Mouse (Mus musculus): ENCODE results near the gene Tfeb.

Gene Tfeb

DNA sequence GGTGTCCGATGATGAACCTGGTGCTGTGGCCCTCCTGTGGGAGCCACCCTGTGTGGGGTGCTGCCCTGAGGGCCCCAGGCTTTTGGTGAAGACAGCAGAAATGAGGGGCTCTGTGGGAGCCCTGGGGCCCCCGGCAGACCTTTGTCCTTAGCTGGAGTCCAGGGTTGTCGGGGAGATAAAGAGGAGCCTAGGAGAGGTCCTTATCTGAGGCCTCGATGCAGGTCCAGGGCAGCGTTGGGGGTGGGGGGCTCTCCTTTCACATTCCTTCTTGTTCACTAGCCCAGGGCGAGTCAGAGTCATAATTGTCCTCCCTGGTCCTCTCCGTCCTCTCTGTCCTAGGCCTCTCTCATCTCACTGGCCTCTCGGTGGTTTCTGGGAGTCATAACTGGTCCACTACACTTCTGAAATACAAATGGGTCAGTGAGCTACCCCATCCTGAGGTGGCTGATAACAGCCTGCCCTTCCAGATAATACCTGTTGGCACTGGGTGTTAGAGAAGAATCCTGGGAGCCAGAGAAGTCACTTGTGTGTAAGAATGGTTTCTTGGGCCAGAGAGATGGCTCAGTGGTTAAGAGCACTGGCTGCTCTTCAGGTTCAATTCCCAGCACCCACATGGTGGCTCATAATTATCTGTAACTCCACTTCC, 16.4 kb downstream of the Tfeb start:
- no peak for DNase-seq (ENCODE audit: low spot score)

DNA sequence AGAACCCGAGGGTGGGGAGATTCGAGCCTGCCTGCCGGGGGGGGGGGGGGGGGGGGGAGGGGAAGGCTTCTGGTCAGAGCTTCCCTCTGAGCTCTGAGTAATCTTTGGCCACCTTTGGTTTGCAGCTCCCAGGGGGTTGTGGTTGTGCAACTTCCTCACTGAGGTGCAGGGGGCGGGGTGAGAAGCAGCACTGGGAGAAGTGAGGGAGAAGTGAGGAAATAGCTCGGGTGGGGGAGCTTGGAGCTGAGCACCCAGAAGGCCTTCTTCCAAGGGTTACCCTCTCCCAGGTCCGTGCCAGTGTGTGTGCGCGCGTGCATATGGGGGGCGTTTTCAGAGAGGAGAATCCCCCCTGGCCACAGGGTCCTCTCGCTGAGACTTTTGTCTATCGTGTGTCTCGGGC, 17.4 kb downstream of the Tfeb start:
- no peak for DNase-seq (ENCODE audit: low spot score)

DNA sequence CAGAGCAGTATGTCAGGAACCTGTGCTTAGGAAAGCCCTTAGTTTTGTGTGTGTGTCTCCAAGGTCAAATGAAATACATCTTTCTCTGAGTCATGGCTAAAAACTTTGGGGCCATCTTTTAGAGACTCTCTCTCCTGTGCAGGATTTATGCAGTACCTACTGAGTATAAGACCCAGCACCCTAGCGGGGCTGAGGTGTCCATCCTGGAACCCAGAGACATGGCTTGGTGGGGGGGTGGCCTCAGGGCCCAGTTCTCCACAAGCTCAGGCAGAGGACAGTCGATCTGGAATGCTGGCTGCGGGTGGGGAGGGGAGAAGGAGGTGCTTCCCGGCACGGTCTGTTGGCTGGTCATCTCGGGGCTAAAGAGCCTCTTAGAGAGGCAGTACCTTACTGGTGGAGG, 19.5 kb downstream of the Tfeb start:
- no peak for DNase-seq (ENCODE audit: low spot score)

DNA sequence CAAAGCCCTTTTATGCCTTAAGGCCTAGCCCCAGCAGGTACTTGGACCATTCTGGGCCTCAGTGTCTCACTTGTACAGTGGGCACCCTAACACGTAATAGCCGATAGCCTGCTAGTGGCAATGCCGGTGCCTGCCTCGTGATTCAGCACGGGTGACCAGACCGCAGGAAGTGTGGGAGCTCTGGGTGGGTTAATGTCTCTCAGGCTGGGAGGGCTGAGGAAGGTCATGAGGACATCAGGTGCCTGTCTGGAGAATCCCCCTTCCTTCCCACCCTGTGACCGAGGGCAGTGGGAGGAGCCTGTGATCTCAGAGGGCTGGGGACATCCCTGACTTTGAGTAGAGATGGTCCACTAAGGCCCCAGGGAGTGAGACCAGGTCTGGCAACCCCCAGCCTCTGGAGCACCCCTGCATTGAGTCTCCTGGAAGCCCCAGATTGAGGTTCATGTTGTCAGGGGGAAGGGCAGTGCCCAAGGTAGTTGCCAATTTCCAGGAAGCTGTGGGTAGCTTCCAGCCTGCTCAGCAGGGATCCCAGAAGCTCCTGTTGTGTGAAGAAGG, 20.3 kb downstream of the Tfeb start:
- no peak for DNase-seq (ENCODE audit: low spot score)

DNA sequence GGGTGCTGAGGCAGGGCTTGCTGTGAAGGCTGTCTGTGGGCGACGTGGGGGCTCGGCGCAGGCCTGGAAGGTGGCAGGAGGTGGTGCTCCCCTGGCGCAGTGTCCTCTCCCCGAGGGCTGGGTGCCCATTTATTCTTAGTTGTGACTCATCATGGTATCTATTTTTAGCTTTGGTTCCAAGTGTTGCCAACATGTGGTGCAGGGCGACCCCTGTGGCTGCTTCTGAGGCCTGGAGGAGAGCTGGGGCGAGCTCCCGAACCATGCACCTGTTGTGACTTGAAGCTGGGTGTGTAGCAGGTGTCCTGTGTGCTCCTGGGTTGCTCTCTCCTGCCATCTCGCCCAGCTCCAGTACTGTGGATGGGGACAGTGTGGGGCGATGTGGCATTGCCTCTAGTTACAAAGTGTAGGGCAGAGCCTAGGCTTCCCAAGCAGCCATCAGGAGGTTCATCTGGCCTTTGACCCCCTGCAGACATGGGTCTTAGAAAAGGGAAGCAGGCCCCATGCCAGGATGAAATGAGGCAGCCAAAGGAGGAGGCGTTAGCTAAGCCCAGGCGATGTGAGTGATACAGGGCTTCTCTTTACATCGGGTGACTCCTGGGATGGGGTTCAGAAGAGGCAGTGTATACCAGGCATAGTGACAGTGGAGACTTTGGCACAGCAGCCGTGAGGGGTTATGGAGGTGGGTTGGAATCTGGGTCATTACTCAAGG, 23.0 kb downstream of the Tfeb start:
- no peak for DNase-seq (ENCODE audit: low spot score)

DNA sequence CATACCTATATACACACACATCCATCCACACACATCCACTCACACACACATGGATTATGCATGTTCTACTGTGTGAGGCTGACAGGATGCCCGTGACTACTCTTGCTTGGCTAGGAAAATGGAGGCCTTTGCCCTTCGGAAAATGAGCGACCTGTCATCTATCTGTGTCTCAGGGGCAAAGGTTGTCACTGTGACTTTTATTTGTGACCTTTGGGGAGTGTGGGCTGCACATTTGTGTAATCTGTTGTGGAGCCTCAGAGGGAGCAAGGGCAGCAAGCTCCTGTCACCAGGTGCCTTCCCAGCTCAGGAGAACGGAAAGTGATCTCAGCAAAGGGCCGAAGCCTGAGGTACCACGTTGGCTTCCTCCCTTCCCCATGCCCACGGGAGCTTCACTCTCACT, 25.2 kb downstream of the Tfeb start:
- no peak for DNase-seq (ENCODE audit: low spot score)

DNA sequence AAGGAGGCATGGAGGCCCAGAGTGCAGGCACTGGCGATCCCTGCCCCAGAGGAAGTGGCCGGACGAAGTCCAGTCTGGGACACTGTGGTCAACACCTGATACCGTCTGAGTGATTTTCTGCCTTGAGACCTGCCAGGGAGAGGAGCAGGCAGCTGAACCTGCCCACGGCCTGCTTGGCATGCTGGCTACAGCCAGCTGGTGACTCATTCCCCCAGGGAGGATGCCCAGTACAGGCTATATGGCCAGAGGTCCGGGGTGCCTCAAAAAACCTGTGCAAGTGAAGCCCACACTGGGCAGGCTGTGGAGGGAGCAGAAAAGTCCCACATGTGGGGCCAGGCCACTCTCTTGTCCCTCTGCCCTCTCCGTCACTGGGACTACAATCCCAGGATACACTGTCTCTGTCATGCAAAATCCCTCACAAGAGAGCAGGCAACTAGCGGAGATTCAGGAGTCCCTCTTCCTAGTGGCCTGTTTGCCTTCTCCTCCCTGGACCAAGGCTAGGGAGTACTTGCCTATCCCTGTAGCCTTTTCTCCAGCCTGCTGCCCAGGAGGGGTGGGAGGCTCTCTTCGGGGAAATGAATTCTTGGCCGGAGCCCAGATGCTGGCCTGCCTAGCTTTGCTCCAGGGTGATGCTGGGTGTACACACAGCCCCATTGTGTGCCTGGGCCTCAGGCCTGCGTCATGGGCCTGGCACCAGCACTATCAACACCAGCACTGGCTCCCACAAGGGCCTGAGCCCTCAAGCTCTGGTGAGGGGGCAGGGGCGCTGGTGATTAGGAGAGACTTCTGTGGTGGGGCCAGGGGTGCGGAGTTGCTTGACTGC, 25.9 kb downstream of the Tfeb start:
- DNase-seq (ENCODE audit: low spot score) = peak; percentile 65

DNA sequence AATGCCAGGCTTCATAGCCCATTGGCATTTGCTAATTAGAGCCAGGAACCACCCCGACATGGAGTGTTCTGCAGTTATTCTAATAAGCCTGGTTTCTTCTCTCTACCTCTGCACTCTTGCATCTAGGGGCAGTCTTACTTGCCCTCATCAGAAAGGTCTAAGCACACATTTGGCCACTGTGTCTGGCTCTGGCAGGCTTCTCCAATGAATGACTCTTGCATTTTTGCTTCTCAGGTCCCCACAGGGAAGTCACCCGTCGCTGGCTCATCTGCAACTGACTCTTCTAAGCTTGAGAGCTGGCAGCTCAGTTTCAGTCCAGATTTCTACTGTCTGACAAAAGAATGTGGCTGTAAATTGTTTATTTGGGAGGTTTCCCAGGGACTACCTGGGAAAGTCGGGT, 29.2 kb downstream of the Tfeb start:
- DNase-seq (ENCODE audit: low spot score) = no peak

DNA sequence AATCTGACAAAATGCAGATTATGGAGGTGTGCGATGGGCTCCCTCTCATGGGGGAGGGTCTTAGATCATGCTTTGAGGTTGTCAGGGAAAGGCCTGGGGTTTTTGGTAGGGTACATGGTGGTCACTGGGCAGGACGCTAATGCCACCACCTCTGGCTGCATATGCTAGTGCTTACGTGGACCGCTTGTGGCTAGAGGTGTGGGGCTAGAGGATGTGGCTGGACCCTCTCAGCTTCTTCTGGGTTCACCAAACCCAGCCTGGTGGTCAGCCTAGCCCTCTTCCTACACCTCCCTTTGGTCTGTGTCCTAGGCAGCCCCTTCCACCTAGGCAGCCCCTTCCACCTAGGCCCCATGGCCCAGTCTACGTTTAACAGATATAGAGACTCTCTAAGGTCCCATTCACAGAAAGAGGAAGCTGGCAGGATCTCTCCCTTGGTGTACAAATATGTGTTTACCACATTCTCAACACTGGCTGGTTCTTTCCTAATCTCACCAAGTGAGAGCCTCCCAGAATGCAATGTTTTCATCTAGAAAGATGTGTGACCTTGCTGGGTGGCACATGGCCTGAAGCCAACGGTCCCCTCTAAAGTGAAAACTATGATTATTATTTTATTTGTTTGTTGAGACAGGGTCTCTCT, 29.7 kb downstream of the Tfeb start:
- no peak for DNase-seq (ENCODE audit: low spot score)

DNA sequence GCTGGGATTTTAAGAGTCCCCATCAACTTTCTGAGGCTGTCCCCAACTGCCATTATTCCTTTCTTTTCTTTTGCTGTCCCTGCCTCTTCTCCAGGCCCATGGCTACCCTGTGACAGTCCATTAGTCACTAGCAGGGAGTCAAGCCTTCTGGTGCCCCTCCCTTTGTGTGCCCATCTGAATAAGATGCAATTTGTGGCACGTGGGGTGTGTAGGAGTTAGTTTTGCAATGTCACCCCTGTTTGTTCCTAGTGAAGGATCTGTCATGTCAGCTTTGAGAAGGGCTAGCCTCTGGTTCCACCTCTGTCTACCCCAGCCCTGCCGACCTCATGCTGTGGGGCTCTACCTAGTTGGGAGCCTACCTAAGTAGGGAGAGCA, 30.2 kb downstream of the Tfeb start:
- no peak for DNase-seq (ENCODE audit: low spot score)

DNA sequence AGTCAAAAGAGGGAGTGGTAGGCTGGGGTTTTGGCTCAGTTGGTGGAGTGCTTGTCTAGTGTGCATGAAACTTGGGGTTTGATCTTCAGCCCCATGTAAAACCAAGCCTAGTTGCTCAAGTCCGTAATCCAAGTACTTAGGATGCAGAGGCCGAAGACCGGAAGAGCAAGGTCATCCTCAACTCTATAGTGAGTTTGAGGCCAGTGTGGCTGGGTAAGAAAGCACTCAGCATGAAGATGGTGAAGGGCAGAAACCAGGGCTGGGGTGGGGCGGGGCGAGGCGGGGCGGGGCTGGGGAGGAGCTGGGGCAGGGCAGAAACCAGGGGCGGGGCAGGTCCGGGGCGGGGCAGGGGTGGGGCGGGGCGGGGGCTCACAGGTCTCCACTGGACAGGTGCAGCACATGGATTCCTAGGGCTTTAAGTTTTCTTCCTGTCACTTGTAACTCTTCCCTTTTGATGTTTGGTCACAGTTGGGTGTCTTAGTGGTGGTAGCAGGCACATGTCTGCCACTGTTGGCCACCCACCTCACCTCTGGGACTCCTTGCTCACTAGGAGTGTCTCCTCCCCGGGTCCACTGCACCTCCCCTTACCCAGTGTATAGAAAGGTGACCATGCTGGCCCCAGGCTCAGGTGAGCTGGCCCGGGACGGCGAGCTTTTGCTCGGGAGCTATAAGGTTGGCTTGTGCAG, 30.8 kb downstream of the Tfeb start:
- no peak for DNase-seq (ENCODE audit: low spot score)

DNA sequence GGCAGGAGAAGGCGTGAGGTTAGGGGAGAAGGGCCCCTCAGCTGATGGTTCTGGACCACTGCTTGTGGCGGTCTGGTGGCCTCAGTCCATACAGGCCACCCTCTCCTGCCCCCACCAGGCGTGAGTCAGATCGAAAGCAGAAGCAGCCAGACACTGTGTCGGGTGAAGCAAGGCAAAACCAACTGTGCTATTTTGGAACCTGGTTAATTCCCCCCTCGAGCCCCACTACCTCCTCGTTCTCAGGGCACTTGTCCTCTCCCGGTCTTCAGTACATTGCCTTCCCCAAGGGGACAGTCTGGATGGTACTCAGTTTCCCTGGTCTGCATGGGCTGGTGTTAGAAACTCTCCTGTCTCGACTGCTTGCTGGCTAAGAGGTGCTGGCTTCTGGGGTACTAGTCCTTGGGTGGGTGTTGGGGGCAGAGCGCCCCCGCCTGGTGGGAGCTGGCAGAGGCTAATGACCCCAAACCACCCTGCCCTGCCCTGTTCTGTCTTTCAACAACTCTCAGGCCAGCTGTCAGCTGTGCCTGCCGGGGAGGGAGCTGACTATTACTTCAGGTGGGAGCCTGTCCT, 32.0 kb downstream of the Tfeb start:
- no peak for DNase-seq (ENCODE audit: low spot score)

DNA sequence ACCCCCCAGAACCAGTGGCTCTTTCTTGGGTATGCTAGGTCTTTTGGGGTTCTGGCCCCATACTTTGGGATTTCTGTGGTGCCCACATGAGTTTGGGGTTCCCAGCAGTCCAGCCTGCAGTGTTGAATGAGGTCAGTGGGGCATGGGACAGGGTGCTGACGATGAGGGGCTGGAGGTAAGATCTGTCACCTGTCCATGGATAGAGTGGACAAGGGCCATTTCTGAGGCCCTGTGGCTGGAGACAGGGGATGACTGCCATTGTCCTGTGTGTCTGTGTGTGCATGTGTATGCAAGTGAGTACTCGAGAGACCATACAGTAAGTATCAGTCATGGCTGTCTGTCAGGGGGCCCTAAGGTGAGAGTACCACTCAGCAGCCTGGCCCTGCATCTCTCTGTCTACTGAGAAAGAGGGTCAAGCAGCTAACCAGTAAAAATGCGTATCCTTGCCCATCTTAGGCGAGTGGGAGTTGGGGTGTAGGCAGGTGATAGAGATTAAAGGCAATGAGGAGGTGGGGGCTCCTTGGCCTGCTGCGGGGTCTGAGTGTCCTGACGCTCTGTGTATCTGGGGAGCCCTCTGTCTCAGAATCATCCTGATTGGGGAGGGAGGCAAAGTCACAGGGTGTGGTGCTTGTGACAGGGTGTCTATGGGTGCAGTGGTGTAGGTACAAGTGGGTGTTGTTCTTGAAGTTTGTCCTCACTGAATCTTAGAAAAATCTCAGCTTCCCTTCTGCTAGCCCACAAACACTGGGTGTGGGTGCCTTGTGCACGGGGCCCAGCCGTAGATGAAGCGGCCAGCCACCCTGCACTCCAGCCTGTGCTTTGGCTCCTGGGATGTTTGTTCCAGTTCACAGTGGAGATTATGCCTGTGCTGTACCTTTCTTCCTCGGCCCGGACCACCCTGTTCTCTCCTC, 32.8 kb downstream of the Tfeb start:
- DNase-seq (ENCODE audit: low spot score) = no peak

DNA sequence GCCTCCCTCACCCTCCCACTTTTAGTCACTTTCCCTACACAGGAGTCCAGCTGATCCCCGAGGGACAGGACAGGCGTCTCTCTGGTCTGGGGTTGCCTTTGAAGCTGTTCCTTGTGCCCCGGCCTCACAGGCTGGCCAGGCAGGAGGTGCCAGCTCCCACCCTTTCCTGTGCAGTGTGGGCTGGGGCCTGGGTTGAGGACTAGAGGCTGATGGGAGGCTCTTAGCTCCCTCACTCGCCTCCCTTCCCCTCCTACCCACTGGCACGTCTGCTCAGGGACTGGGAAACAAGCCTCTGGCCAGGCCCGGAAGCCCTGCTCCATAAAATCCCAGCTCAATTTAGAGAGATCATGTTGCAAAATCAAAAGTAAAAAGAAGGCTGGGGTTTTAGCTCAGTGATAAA, 36.8 kb downstream of the Tfeb start:
- DNase-seq (ENCODE audit: low spot score) = no peak

DNA sequence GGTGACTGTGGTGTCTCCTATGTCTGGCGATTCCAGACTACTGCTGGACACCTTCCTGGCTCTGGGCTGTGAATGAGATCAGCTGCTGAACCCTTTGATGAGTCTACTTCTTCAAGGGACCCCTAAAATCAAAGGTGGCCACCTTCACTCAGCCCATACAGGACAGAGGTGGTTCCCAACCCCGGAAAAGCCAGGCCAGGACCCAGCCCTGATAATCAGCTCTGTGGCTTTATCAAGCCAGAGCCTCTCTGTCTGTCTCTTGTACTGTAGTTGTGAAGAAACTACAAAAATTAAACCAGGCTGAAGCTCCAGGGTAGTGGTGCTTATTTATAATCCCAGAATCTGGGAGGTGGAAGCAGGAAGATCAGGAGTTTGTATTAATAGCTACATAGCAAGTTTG, 40.3 kb downstream of the Tfeb start:
- no peak for DNase-seq (ENCODE audit: low spot score)

DNA sequence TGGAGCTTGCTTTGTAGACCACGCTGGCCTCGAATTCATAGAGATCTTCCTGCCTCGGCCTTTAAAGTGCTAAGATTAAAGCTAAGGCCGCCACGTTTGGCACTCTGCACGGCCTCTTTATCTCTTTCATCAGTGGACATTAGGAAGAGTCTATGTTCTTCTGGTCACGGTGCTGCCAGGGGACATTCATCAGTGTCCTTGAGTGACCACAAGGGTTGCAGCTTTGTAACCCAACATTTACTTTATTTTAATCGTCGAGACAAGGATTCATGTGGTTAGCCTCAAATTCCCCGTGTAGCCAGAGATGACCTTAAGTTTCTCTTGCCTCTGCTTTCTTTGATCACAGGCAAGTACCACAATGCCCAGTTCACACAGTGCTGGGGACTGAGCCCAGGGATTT, 43.6 kb downstream of the Tfeb start:
- no peak for DNase-seq (ENCODE audit: low spot score)

DNA sequence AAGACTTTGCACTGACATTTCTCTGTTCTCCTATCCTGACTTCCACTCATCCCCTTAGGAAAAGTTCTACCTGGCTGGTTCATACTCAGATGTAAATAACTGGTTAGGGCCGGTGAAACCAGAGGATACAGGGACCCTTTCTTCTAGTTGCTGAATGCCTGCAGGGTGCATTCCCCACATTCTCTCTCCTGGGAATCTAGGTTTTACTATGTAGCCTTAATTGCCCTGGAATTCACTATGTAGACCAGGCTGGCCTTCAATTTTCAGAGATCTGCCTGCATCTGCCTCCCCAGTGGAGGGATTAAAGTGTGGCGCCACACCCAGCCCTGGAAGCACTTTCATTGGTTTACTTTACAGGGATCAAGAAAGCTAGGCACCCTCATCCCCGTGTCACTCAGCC, 45.7 kb downstream of the Tfeb start:
- no peak for DNase-seq (ENCODE audit: low spot score)

DNA sequence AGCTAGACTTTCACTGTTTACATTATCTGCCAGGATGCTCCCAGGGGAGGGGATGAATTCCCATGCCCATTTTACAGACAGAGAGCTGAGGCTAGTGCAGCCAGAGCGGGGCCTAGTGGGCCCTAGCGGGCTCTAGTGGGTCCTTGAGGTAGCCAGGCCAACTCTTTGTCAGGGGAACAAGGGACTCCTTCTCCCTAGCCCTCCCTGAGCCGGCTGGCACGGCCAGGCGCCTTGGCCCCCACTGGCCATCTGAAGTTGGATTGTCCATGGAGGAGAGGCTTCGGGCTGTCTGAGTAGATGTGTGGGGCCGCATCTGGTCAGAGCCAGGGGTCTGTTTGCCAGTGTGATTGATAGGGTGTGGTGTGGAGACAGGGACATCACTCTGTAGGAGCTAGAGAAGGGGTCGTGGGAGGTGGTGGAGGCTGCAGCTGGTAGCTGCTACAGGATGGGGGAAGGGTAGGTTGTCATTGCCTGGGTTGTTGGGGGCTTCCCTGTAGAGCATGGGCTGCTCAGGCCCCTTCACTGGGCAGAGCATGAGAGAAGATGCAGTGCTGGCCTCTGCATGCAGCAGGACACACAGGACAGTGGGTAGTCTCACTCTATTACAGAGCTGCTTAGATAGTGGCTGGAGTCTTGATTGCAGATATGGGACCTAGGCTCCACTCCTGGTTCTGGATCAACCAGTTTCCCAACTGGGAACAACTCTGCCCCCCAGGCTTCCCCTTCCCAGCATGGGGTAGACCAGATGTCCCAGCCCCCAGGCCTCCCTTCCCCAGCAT, 46.8 kb downstream of the Tfeb start:
- no peak for DNase-seq (ENCODE audit: low spot score)

DNA sequence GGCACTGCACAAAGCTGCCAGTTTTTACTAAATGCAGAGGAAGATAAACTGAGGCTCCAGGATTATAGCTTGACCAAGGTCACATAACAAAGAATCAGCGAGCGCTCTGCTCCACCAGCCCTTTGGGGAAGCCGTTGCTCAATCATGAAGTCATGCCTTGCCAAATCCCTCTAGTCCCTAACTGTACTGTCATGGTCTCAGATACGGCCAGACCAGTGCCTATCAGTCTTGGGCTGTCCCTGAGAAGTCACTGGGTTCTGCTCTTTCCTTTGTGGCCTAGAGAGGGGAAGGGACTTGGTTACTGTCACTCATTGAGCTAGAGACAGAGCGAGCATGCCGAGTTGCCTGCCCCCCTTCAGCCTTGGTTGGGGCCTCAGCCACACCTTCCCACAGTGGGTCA, 47.6 kb downstream of the Tfeb start:
- no peak for DNase-seq (ENCODE audit: low spot score)

DNA sequence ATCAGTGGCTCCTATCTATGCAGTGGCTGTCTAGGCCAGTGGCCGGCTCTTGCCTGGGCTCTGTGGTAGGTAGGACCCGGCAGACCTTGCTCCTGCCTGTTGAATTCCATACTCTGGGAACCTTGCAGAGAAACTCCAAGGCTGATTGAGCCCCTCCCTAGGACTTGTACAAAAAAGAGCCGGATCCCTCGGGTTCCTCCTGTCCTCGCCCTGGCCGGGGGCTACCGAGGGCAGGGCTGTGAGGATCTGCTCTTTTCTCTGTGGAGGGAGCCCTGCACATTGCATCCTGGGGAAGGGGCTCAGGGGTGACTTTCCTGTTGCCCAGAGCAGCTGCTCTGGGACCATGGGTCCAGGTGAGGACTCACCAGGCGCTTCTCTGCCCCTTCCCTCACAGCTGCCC, 50.8 kb downstream of the Tfeb start:
- DNase-seq (ENCODE audit: low spot score) = no peak

All from layer of hippocampus, adult 9-10 months (tissue).